Mouse (Mus musculus) testis, adult 2 months (tissue): Measurements from ENCODE around the gene Cpsf7.

Experiments used
- CTCF ChIP-seq: fragments of 200-500 bp; IDR thresholded peaks from 2 replicates; pipeline ENCODE4 v1.5.1; 2012; ENCODE audit warnings: low read depth, mild to moderate bottlenecking, inconsistent platforms, low read length, moderate library complexity; ENCODE audit not compliant: control insufficient read depth, insufficient read depth, insufficient replicate concordance
- POLR2A ChIP-seq: fragments of 200-500 bp; IDR thresholded peaks from 2 replicates; pipeline ENCODE4 v1.6.1; 2012; ENCODE audit warnings: low read depth, mild to moderate bottlenecking, inconsistent platforms, low read length, moderate library complexity; ENCODE audit not compliant: control insufficient read depth

DNA sequence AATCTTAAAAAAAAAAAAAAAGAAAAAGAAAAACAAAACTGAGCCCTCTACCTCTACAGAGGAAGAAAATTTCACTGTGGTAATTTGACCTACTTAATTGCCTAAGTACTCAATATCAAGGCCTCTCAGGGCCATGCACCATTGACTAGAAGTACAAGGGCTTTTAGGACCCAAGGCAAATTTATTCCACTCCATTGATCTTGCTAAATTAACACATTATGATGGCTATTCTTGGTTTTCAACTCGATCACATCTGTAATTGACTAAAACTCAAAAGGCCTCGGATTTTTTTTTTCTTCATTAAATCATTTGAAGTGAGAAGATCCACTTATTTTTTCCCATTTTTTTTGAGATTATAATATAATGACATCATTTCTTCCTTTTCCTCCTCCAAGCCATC lies 32.4 kb downstream of the Cpsf7 start:
- TF ChIP-seq POLR2A (no peak), CTCF (no peak)
